Mouse (Mus musculus) CH12.LX (cell line): Measurements from ENCODE around the gene Armc5. TPM values are rescaled to one million over a fixed set of nuclear protein-coding genes. Genes with fewer than 3 reads are reported as not detected.

ENCODE experiments used
- DNase-seq: peaks from one replicate; pipeline ENCODE4 v3.0.0-alpha.2; 2013; ENCODE audit errors: extremely low read depth
- H3K27ac ChIP-seq: 2 replicates; pipeline ENCODE4 v1.5.1; 2012; ENCODE audit warnings: low read depth, mild to moderate bottlenecking, control low read depth, moderate library complexity; ENCODE audit not compliant: insufficient read depth
- H3K27me3 ChIP-seq: replicated peaks from 2 replicates; pipeline ENCODE3; 2012; ENCODE audit warnings: inconsistent platforms
- H3K36me3 ChIP-seq, 2 experiments: replicated peaks in 1 of 2; 2 replicates each; pipeline versions ENCODE3 to v1.6.1; 2012; ENCODE audit warnings: inconsistent platforms in 1 of 2, low read length in 1 of 2, mild to moderate bottlenecking in 1 of 2, mixed read lengths in 1 of 2, moderate library complexity in 1 of 2; ENCODE audit not compliant: control insufficient read depth in 1 of 2, insufficient read depth in 1 of 2
- H3K4me1 ChIP-seq, 2 experiments: 2 replicates each; pipeline ENCODE4 v1.6.1; 2012; ENCODE audit warnings: inconsistent platforms in 1 of 2, moderate library complexity in 1 of 2; ENCODE audit not compliant: insufficient read depth in 2 of 2, control insufficient read depth in 1 of 2
- H3K4me2 ChIP-seq: 2 replicates; pipeline ENCODE4 v1.6.1; 2012; ENCODE audit warnings: low read depth, mild to moderate bottlenecking, control low read depth; ENCODE audit not compliant: poor library complexity, insufficient read depth, severe bottlenecking
- H3K4me3 ChIP-seq, 3 experiments: fragments of 150-350 bp in 1 of 3; sonication (generic) in 1 of 3; replicated peaks in 1 of 3; 2 replicates each; pipeline versions ENCODE3 to v1.5.1; 2011 to 2012; ENCODE audit warnings: low read depth in 2 of 3, low read length in 2 of 3, mild to moderate bottlenecking in 2 of 3, moderate library complexity in 2 of 3, control low read depth in 1 of 3, improper control_type of control experiment in 1 of 3, inconsistent platforms in 1 of 3, mixed read lengths in 1 of 3; ENCODE audit not compliant: poor library complexity in 1 of 3
- H3K79me2 ChIP-seq: replicated peaks from 2 replicates; pipeline ENCODE4 v1.6.1; 2012; ENCODE audit warnings: mild to moderate bottlenecking, moderate library complexity; ENCODE audit not compliant: control insufficient read depth, poor library complexity, insufficient read depth, severe bottlenecking; ENCODE audit errors: extremely low read depth
- H3K9ac ChIP-seq: 2 replicates; pipeline ENCODE4 v1.6.1; 2012; ENCODE audit warnings: low read depth, mild to moderate bottlenecking, control low read depth, moderate library complexity; ENCODE audit not compliant: insufficient read depth
- H3K9me3 ChIP-seq: replicated peaks from 2 replicates; pipeline ENCODE3; 2012; ENCODE audit warnings: low read length, inconsistent platforms, mixed read lengths
- CHD1 ChIP-seq: IDR thresholded peaks from 2 replicates; pipeline ENCODE4 v1.6.1; 2012; ENCODE audit warnings: low read depth, low read length, improper control_type of control experiment, inconsistent platforms
- CTCF ChIP-seq, 2 experiments: IDR thresholded peaks in 1 of 2; conservative IDR thresholded peaks in 1 of 2; 2 replicates each; pipeline ENCODE4 v1.5.1; 2011 to 2012; ENCODE audit warnings: low read depth in 2 of 2, low read length in 2 of 2, improper control_type of control experiment in 1 of 2, inconsistent platforms in 1 of 2, mild to moderate bottlenecking in 1 of 2, moderate library complexity in 1 of 2
- EP300 ChIP-seq: IDR thresholded peaks from 2 replicates; pipeline ENCODE4 v1.6.1; 2011; ENCODE audit warnings: low read length, improper control_type of control experiment
- HCFC1 ChIP-seq: IDR thresholded peaks from 2 replicates; pipeline ENCODE4 v1.6.1; 2012; ENCODE audit warnings: low read depth, mild to moderate bottlenecking, inconsistent platforms, low read length, improper control_type of control experiment
- IRF4 ChIP-seq: IDR thresholded peaks from 2 replicates; pipeline ENCODE4 v1.6.1; 2014; ENCODE audit warnings: low read depth, mild to moderate bottlenecking, inconsistent platforms, low read length, improper control_type of control experiment
- JUN ChIP-seq: IDR thresholded peaks from 2 replicates; pipeline ENCODE4 v1.6.1; 2011; ENCODE audit warnings: low read depth, mild to moderate bottlenecking, low read length, improper control_type of control experiment, moderate library complexity; ENCODE audit not compliant: insufficient read depth
- KAT2A ChIP-seq: IDR thresholded peaks from 2 replicates; pipeline ENCODE4 v1.6.1; 2012; ENCODE audit warnings: low read length, improper control_type of control experiment, inconsistent platforms; ENCODE audit not compliant: insufficient replicate concordance
- MAFK ChIP-seq: IDR thresholded peaks from 2 replicates; pipeline ENCODE4 v1.6.1; 2011; ENCODE audit warnings: low read length, improper control_type of control experiment; ENCODE audit not compliant: insufficient replicate concordance
- MAX ChIP-seq: IDR thresholded peaks from 2 replicates; pipeline ENCODE4 v1.6.1; 2011; ENCODE audit warnings: low read length, improper control_type of control experiment
- MAZ ChIP-seq: IDR thresholded peaks from 2 replicates; pipeline ENCODE4 v1.6.1; 2012; ENCODE audit warnings: low read depth, mild to moderate bottlenecking, inconsistent platforms, low read length, improper control_type of control experiment, moderate library complexity
- MEF2A ChIP-seq: IDR thresholded peaks from 2 replicates; pipeline ENCODE4 v1.6.1; 2014; ENCODE audit warnings: low read depth, mild to moderate bottlenecking, inconsistent platforms, low read length, improper control_type of control experiment, borderline replicate concordance
- MXI1 ChIP-seq: IDR thresholded peaks from 2 replicates; pipeline ENCODE4 v1.6.1; 2011; ENCODE audit warnings: mild to moderate bottlenecking, low read depth, low read length, improper control_type of control experiment
- MYC ChIP-seq: IDR thresholded peaks from 2 replicates; pipeline ENCODE4 v1.6.1; 2011; ENCODE audit warnings: low read depth, mild to moderate bottlenecking, improper control_type of control experiment, low read length
- NELFE ChIP-seq: IDR thresholded peaks from 2 replicates; pipeline ENCODE4 v1.6.1; 2011; ENCODE audit warnings: low read depth, low read length, improper control_type of control experiment
- RAD21 ChIP-seq: IDR thresholded peaks from 2 replicates; pipeline ENCODE4 v1.6.1; 2011; ENCODE audit warnings: low read depth, mild to moderate bottlenecking, low read length, improper control_type of control experiment, moderate library complexity
- RCOR1 ChIP-seq: conservative IDR thresholded peaks from 2 replicates; pipeline ENCODE4 v1.6.1; 2012; ENCODE audit warnings: low read depth, mild to moderate bottlenecking, inconsistent platforms, low read length, improper control_type of control experiment
- SIN3A ChIP-seq: IDR thresholded peaks from 2 replicates; pipeline ENCODE4 v1.6.1; 2012; ENCODE audit warnings: low read length, improper control_type of control experiment, inconsistent platforms
- SMC3 ChIP-seq: IDR thresholded peaks from 2 replicates; pipeline ENCODE4 v1.6.1; 2011; ENCODE audit warnings: low read depth, low read length, improper control_type of control experiment
- TBP ChIP-seq: conservative IDR thresholded peaks from 2 replicates; pipeline ENCODE4 v1.6.1; 2011; ENCODE audit warnings: low read depth, low read length, improper control_type of control experiment
- UBTF ChIP-seq: IDR thresholded peaks from 2 replicates; pipeline ENCODE4 v1.6.1; 2012; ENCODE audit warnings: low read depth, mild to moderate bottlenecking, inconsistent platforms, low read length, improper control_type of control experiment, moderate library complexity
- USF2 ChIP-seq: conservative IDR thresholded peaks from 2 replicates; pipeline ENCODE4 v1.6.1; 2011; ENCODE audit warnings: low read depth, low read length, improper control_type of control experiment
- ZC3H11A ChIP-seq: IDR thresholded peaks from 2 replicates; pipeline ENCODE4 v1.6.1; 2012; ENCODE audit warnings: low read depth, mild to moderate bottlenecking, inconsistent platforms, low read length, improper control_type of control experiment
- ZKSCAN1 ChIP-seq: IDR thresholded peaks from 2 replicates; pipeline ENCODE4 v1.6.1; 2012; ENCODE audit warnings: low read depth, inconsistent platforms, low read length, improper control_type of control experiment, borderline replicate concordance
- dilution Hi-C: fragments of 300-500 bp; cut with MboI; formaldehyde crosslinking; loops from 2 replicates; pipeline ENCODE4 v1.14.3; 2020; ENCODE audit warnings: low sequenced_read_pairs; ENCODE audit not compliant: extremely low pct_unique_long_range_greater_than_20kb, extremely low pct_ligation_motif_present
- in situ Hi-C: fragments of 300-500 bp; cut with MboI; formaldehyde crosslinking; loops from 3 replicates; pipeline ENCODE4 v1.14.3; 2019; ENCODE audit warnings: low sequenced_read_pairs, low pct_ligation_motif_present, low pct_unique_long_range_greater_than_20kb, mixed read lengths
- polyA plus RNA-seq: library from polyadenylated mRNA; unstranded; fragments of >175 nt; gene quantifications from 2 replicates; pipeline ENCODE4 v1.2.1, GENCODE M21; 2012; ENCODE audit warnings: low read depth; ENCODE audit not compliant: insufficient read length
- total RNA-seq, 2 experiments: library from RNA; depleted of rRNA; stranded (reverse); fragments of 300-350 nt in 1 of 2; fragments of >200 nt in 1 of 2; gene quantifications; 2 replicates each; pipeline ENCODE4 v1.2.3; 2012 to 2014

Gene Armc5
- total and polyA plus RNA-seq, 3 experiments: 5.0 to 14.4 (median 11.6) TPM

DNA sequence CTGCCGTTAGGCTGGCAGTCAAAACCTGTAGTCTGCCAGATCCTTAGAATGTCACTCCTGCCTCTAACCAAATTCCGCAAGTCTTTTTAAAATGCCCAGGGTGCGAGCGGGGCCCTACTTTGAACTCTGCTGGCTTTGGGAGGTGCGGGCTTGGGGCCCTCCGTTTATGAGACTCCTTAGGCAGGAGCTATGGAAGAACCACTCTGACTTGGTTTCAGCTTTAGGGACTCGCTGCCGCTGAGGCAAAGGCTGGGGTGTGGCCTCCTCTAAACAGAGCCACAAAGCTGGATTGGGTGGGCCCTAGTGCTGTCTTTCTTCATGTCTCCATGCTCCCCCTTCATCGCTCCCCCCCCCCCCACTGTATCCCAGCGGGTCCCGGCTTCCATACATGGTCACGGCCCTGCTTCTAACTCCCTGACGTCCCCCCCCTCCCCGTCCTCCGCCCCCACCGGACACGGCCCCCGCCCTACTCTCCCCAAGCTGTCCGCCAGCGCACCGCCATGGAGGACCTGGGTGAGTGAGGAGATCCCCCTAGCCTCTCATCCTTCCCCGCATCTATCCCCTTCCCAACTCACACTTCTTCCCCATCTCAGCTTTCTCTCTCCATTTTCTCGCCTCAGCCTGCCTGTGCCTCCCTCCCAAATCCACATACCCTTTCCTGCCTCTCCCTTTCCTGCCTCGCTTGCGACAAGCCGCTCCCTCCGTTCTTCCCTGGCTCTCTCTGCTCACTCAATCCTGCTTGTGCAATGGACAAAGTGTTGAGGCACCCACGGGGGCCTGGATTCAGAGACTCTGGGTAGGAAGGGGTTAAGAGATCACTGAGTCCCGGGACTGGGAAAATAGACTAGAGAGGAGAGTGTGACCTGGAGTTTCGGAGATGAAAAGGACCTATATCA, 9.6 kb downstream of the Armc5 start, which contains the start of gene Tgfb1i1:
Tgfb1i1 (plus strand) TSS at position 317 of the 896 bp plus-strand sequence.
- in situ Hi-C loops (no loop called here), dilution Hi-C loops (no loop called here)
- Histone ChIP-seq H3K27ac (no peak within 1 kb of the TSS), H3K9me3 (no peaks in the 10 kb centered on the region), H3K36me3 (peaks cover 30 to 46% of the 10 kb centered on the region in 2 experiments), H3K4me1 (no peaks in the 10 kb centered on the region), H3K27me3 (no peaks in the 10 kb centered on the region), H3K79me2 (no peaks in the 10 kb centered on the region), H3K4me3 (no peak within 1 kb of the TSS), H3K4me2 (no peak within 1 kb of the TSS), H3K9ac (no peak within 1 kb of the TSS)
- no peak for TF ChIP-seq NELFE
- DNase-seq: no peak

DNA sequence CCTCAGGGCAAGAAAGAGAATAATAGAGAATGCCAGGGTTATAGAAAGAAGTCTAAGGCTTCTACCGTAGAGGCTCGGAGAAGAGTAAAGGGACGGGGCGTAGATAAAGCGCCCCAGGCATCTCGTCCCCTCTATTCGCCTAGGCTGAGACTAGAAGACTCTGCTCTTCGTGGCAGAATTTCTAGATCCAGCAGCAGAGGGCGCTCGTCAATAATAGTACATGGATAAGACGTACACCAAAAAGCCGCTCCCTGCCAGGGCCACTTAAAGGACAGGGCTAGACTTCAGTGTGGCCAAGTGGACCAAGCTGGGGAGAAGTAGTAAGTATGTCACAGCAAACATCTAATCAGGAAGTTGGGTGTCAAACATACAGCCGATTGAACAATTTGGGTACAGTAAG, 10.3 kb downstream of the Armc5 start:
- dilution Hi-C loops: no loop called here
- TF ChIP-seq JUN (no peak), MAX (no peak), HCFC1 (no peak), NELFE (no peak), RAD21 (peak; percentile 66), CHD1 (no peak), MYC (no peak), MAFK (no peak), MXI1 (no peak), USF2 (no peak), ZC3H11A (peak; percentile 10; the same call in 1 of the 2 replicates), KAT2A (no peak), MEF2A (no peak), RCOR1 (no peak), SMC3 (peak; percentile 67), SIN3A (no peak), IRF4 (no peak), MAZ (no peak), ZKSCAN1 (no peak), CTCF (conservative IDR thresholded peaks at IDR 0.05 in 1 of 2, IDR thresholded peaks at IDR 0.05 in 1 of 2; ENCODE audit: low read depth in 2 of 2, low read length in 2 of 2) (peak; percentile 13 to 70; a peak in 2 of 4 replicates), UBTF (no peak), TBP (no peak), EP300 (no peak)
- TF ChIP-seq, all 38 proteins: peak for 4
- no peaks in the 10 kb centered on the region for H3K79me2 ChIP-seq
- no peaks in the 10 kb centered on the region for H3K27me3 ChIP-seq
- no peak overlapping the region for H3K27ac ChIP-seq
- H3K4me3 ChIP-seq: no peak overlapping the region
- H3K9ac ChIP-seq: no peak overlapping the region
- peaks cover 23 to 42% of the 10 kb centered on the region in 2 experiments for H3K36me3 ChIP-seq
- peak; percentile 45 for DNase-seq
- in situ Hi-C loops: no loop called here
- no peaks in the 10 kb centered on the region for H3K9me3 ChIP-seq
- no peak overlapping the region for H3K4me2 ChIP-seq
- H3K4me1 ChIP-seq: no peaks in the 10 kb centered on the region
